Mouse (Mus musculus) thymus, postnatal 36 days (tissue): Measurements from ENCODE around the gene Ffar3.

ENCODE experiments used
- DNase-seq, 2 experiments: peaks; one replicate each; pipeline ENCODE4 v3.0.0; 2022; ENCODE audit warnings: mixed read lengths in 2 of 2

Ffar3 gene

GRCm38 (mm10) chr7:30856078-30856477 is at the start of gene Ffar3:
TSS of gene Ffar3 (minus strand) at chr7:30856178.
- DNase-seq: no peak

GRCm38 (mm10) chr7:30904042-30904441 is 48.1 kb upstream of the Ffar3 start:
- DNase-seq: no peak

GRCm38 (mm10) chr7:30895217-30895616 is 39.2 kb upstream of the Ffar3 start:
- no peak for DNase-seq

GRCm38 (mm10) chr7:30892515-30892914 is 36.5 kb upstream of the Ffar3 start:
- DNase-seq: no peak

GRCm38 (mm10) chr7:30891746-30892145 is 35.8 kb upstream of the Ffar3 start:
- no peak for DNase-seq

GRCm38 (mm10) chr7:30890681-30891080 is 34.7 kb upstream of the Ffar3 start:
- no peak for DNase-seq

- DNase-seq: no peak
Measured at GRCm38 (mm10) chr7:30888786-30889185, 32.8 kb upstream of the Ffar3 start.

- no peak for DNase-seq
Measured at GRCm38 (mm10) chr7:30887568-30888188, 31.7 kb upstream of the Ffar3 start.

GRCm38 (mm10) chr7:30886852-30887251 is 30.9 kb upstream of the Ffar3 start:
- no peak for DNase-seq

GRCm38 (mm10) chr7:30884047-30884446 is 28.1 kb upstream of the Ffar3 start:
- no peak for DNase-seq

GRCm38 (mm10) chr7:30881367-30881766 is 25.4 kb upstream of the Ffar3 start:
- no peak for DNase-seq

GRCm38 (mm10) chr7:30880176-30880575 is 24.2 kb upstream of the Ffar3 start, which contains the start of gene Cd22:
TSS of gene Cd22 (minus strand) at chr7:30880342.
- no peak for DNase-seq

GRCm38 (mm10) chr7:30878950-30879349 is 23.0 kb upstream of the Ffar3 start:
- DNase-seq: no peak

GRCm38 (mm10) chr7:30873083-30873482 is 17.1 kb upstream of the Ffar3 start:
- peak; percentile 45 to 53 for DNase-seq

- no peak for DNase-seq
Measured at GRCm38 (mm10) chr7:30863386-30863785, 7.4 kb upstream of the Ffar3 start.

GRCm38 (mm10) chr7:30861464-30861863 is 5.5 kb upstream of the Ffar3 start, which contains the start of gene Ffar1:
TSS of gene Ffar1 (minus strand) at chr7:30861564.
- DNase-seq: no peak

- DNase-seq: peak; percentile 41 to 42
Measured at GRCm38 (mm10) chr7:30859635-30860402, 3.8 kb upstream of the Ffar3 start.

GRCm38 (mm10) chr7:30859290-30859634 is 3.3 kb upstream of the Ffar3 start:
- peak; percentile 56 to 65 for DNase-seq

- no peak for DNase-seq
Measured at GRCm38 (mm10) chr7:30857746-30858145, 1.8 kb upstream of the Ffar3 start.

- no peak for DNase-seq
Measured at GRCm38 (mm10) chr7:30851421-30851820, 4.6 kb downstream of the Ffar3 start.

- no peak for DNase-seq
Measured at GRCm38 (mm10) chr7:30847934-30848333, 8.0 kb downstream of the Ffar3 start.

GRCm38 (mm10) chr7:30847386-30847785 is 8.6 kb downstream of the Ffar3 start:
- no peak for DNase-seq

GRCm38 (mm10) chr7:30846505-30847053 is 9.4 kb downstream of the Ffar3 start:
- no peak for DNase-seq

GRCm38 (mm10) chr7:30844676-30845297 is 11.2 kb downstream of the Ffar3 start:
- DNase-seq: no peak
